Mouse (Mus musculus): ENCODE measurements around the gene Vash2.
"Not testable (repeated sequence)": the region's sequence is repeated elsewhere in the genome, so short reads cannot be mapped to it uniquely, and the experiment has no call there.

Vash2 gene

GRCm38 (mm10) chr1:190974191-190974590, 4.9 kb downstream of the Vash2 start:
- DNase-seq: no peak

DNA sequence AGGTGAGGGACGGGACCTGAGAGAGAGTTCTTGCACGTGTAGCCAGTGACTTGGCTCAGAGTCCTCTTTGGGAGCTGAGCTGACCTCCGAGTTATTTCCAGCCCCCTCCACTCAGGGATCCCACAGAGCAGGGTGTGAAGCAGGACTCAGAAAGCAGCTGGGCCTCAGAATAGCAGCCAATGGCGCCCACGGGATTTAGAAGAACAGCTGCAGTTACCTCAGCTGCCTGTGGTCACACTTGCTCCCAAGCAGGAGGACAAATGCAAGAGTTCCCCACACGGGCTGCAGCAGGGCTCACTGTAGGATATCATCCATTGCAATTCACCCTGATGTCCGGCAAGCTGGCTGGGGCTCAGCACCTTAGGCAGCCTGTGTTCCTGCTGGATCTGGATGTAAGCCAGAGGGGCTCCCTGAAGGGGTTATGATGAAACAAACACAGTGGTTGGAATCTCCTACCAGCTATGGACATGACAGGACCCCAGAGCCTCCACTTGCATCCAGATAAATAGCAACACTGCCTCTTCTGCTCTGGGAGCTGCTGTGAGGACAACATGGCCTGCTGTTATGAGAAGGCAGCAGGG, 6.4 kb downstream of the Vash2 start:
- DNase-seq: peak; percentile 22

GRCm38 (mm10) chr1:190971708-190972610, 7.1 kb downstream of the Vash2 start:
- DNase-seq: no peak

DNA sequence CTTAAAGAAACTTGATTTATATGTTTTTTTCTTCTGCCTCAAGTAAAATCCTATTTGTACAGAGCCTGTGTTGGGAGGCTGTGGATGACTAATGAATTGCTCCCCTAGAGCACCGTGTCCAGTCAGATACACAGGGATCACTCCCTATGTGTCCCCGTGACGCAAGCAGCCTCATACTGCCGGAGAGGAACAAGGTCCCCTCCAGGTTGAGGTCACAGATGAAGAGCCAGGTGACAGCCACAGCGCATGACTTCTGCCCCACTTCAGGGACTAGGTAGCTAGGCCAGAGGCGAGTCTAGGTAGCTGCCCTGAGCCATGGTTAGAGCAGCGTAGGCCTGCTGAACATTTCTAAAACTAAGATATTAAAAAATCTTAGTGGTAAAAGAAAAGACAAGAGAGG, 11.1 kb downstream of the Vash2 start:
- DNase-seq: no peak

GRCm38 (mm10) chr1:190964992-190965780, 13.9 kb downstream of the Vash2 start:
- peak; percentile 51 for DNase-seq

DNA sequence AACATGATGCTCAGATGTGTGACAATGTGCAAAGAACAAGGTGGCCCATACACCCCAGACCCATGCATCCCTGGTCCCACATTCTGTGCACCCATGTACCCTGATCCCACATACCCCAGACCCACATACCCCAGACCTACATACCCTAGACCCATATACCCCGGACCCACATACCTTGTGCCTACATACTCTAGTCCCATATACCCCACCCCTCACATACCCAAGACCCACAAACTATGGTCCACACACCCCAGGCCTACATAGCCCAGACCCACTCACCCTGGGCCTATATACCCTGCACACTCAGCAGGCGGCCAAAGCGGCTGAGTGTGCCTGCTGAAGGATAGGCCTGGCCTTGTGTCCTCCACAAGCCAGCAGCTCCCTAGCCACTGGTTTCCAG, 16.3 kb downstream of the Vash2 start:
- no peak for DNase-seq

- DNase-seq: no peak
Observed at GRCm38 (mm10) chr1:190958821-190959220, 20.3 kb downstream of the Vash2 start.

- DNase-seq: no peak
Observed at GRCm38 (mm10) chr1:190953009-190953408, 26.1 kb downstream of the Vash2 start.

DNA sequence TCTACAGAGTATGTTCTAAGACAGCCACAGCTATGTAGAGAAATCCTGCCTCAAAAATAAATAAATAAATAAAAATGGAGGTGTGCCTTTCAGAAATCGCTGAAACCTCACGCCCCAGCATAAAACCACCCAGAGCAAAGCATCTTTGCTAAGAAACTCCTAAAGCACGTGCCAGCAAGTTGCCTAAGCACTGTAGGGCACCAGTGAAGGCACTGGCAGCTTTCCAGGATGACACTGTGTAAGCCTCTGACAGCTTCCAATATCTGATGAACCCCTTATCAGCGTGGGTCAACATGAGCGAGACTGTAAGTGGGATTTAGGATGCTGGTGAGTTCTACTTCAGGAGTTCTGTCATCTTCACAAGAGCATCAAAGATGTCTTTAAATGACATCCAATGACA, 28.1 kb downstream of the Vash2 start:
- no peak for DNase-seq

- no peak for DNase-seq
Observed at GRCm38 (mm10) chr1:190948846-190949245, 30.2 kb downstream of the Vash2 start.

- no peak for DNase-seq
Observed at GRCm38 (mm10) chr1:190948439-190948838, 30.7 kb downstream of the Vash2 start.

- DNase-seq: no peak
Observed at GRCm38 (mm10) chr1:190947986-190948385, 31.1 kb downstream of the Vash2 start.

GRCm38 (mm10) chr1:190944109-190944760, 34.9 kb downstream of the Vash2 start:
- peak; percentile 85 for DNase-seq

GRCm38 (mm10) chr1:190939803-190940202, 39.3 kb downstream of the Vash2 start:
- no peak for DNase-seq

- DNase-seq: no peak
Observed at GRCm38 (mm10) chr1:190930181-190930580, 48.9 kb downstream of the Vash2 start.

GRCm38 (mm10) chr1:190929010-190929695, 49.9 kb downstream of the Vash2 start:
- DNase-seq: peak; percentile 66

GRCm38 (mm10) chr1:190928370-190929009, 50.6 kb downstream of the Vash2 start:
- peak; percentile 98 for DNase-seq

DNA sequence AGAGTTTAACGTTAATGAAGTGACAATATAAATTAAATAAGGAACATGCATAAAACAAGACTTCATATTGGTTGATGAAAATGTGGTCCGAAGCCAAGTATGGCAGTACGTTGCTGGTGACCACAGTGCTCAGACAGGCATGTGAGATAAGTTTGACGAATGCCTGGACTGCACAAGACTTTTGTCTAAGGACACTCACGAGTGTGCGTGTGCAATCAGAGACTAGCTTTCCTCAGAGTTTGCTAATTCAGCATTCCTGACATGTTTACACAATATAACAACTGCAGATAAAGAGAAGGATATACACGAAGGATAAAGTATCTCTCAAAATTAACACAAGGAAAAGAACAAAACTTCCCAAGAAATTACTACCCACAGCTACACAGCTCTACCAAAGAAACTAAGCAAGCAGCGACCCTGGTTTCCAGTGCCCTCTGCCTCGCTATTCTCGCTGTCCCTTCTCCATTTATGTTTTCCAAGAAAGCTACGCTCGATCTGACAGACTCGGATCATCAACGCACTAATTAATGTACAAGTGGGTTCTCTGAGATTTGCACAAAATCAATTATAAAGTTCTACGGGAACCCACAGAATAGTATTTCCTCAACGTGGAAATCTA, 51.2 kb downstream of the Vash2 start:
- no peak for DNase-seq

- DNase-seq: no peak
Observed at GRCm38 (mm10) chr1:190927311-190927710, 51.8 kb downstream of the Vash2 start.

GRCm38 (mm10) chr1:190924812-190925211, 54.3 kb downstream of the Vash2 start, which contains the start of gene Angel2:
Gene Angel2 (plus strand): TSS chr1:190925112.
- not testable (repeated sequence) for DNase-seq
